Mouse (Mus musculus): ENCODE measurements around the gene Kpna6. TPM values are rescaled to one million over a fixed set of nuclear protein-coding genes. Genes with fewer than 3 reads are reported as not detected.

Gene Kpna6
- polyA plus RNA-seq, 1 experiment = 50.6 TPM

GRCm38 (mm10) chr4:129630944-129631343, 41.6 kb downstream of the Kpna6 start:
- H3K4me1 ChIP-seq (ENCODE audit: control insufficient read depth, insufficient read depth, low read length) = no peaks in the 10 kb centered on the region
- TF ChIP-seq CTCF (IDR thresholded peaks at IDR 0.05; ENCODE audit: extremely low read depth, insufficient read depth, low read length) = no peak
- no peak for TF ChIP-seq POLR2A (IDR thresholded peaks at IDR 0.05; ENCODE audit: extremely low read depth, insufficient read depth, low read length)
- H3K4me3 ChIP-seq (ENCODE audit: insufficient read depth, low read length) = no peak overlapping the region
- no peak overlapping the region for H3K27ac ChIP-seq (ENCODE audit: insufficient read depth, low read length)

GRCm38 (mm10) chr4:129626035-129626434, 46.5 kb downstream of the Kpna6 start:
- Histone ChIP-seq H3K4me1 (ENCODE audit: control insufficient read depth, insufficient read depth, low read length) (peaks cover 14% of the 10 kb centered on the region), H3K27ac (ENCODE audit: insufficient read depth, low read length) (no peak overlapping the region), H3K4me3 (ENCODE audit: insufficient read depth, low read length) (no peak overlapping the region)
- TF ChIP-seq CTCF (IDR thresholded peaks at IDR 0.05; ENCODE audit: extremely low read depth, insufficient read depth, low read length) = no peak
- TF ChIP-seq POLR2A (IDR thresholded peaks at IDR 0.05; ENCODE audit: extremely low read depth, insufficient read depth, low read length) = no peak

- H3K4me3 ChIP-seq (ENCODE audit: insufficient read depth, low read length) = no peak overlapping the region; the same call in 1 of the 2 replicates
- H3K27ac ChIP-seq (ENCODE audit: insufficient read depth, low read length) = peak overlapping the region; percentile 54; the same call in 1 of the 2 replicates
- TF ChIP-seq POLR2A (IDR thresholded peaks at IDR 0.05; ENCODE audit: extremely low read depth, insufficient read depth, low read length) (no peak), CTCF (IDR thresholded peaks at IDR 0.05; ENCODE audit: extremely low read depth, insufficient read depth, low read length) (no peak)
- H3K4me1 ChIP-seq (ENCODE audit: control insufficient read depth, insufficient read depth, low read length) = peaks cover 14% of the 10 kb centered on the region
Observed at GRCm38 (mm10) chr4:129625496-129625895, 47.1 kb downstream of the Kpna6 start.

- H3K4me1 ChIP-seq (ENCODE audit: control insufficient read depth, insufficient read depth, low read length) = peaks cover 14% of the 10 kb centered on the region
- H3K27ac ChIP-seq (ENCODE audit: insufficient read depth, low read length) = peak overlapping the region; percentile 54
- TF ChIP-seq CTCF (IDR thresholded peaks at IDR 0.05; ENCODE audit: extremely low read depth, insufficient read depth, low read length) = no peak
- peak; percentile 45; the same call in 1 of the 2 replicates for TF ChIP-seq POLR2A (IDR thresholded peaks at IDR 0.05; ENCODE audit: extremely low read depth, insufficient read depth, low read length)
- peak overlapping the region; percentile 69 for H3K4me3 ChIP-seq (ENCODE audit: insufficient read depth, low read length)
Observed at GRCm38 (mm10) chr4:129625029-129625370, 47.6 kb downstream of the Kpna6 start.

- TF ChIP-seq POLR2A (IDR thresholded peaks at IDR 0.05; ENCODE audit: extremely low read depth, insufficient read depth, low read length) (peak; percentile 96), CTCF (IDR thresholded peaks at IDR 0.05; ENCODE audit: extremely low read depth, insufficient read depth, low read length) (no peak)
- peaks cover 14% of the 10 kb centered on the region for H3K4me1 ChIP-seq (ENCODE audit: control insufficient read depth, insufficient read depth, low read length)
- H3K4me3 ChIP-seq (ENCODE audit: insufficient read depth, low read length) = peak overlapping the region; percentile 69
- H3K27ac ChIP-seq (ENCODE audit: insufficient read depth, low read length) = peak overlapping the region; percentile 89
Observed at GRCm38 (mm10) chr4:129624281-129625028, 48.1 kb downstream of the Kpna6 start.

- TF ChIP-seq POLR2A (IDR thresholded peaks at IDR 0.05; ENCODE audit: extremely low read depth, insufficient read depth, low read length) = peak; percentile 76
- no peak for TF ChIP-seq CTCF (IDR thresholded peaks at IDR 0.05; ENCODE audit: extremely low read depth, insufficient read depth, low read length)
- peaks cover 14% of the 10 kb centered on the region for H3K4me1 ChIP-seq (ENCODE audit: control insufficient read depth, insufficient read depth, low read length)
- H3K27ac ChIP-seq (ENCODE audit: insufficient read depth, low read length) = peak within 1 kb of the TSS; percentile 89
- H3K4me3 ChIP-seq (ENCODE audit: insufficient read depth, low read length) = peak within 1 kb of the TSS; percentile 69
Observed at GRCm38 (mm10) chr4:129623681-129624091, 48.9 kb downstream of the Kpna6 start, which contains the start of gene Ccdc28b. Ccdc28b (minus strand) TSS chr4:129623947.

GRCm38 (mm10) chr4:129622803-129623535, 49.6 kb downstream of the Kpna6 start:
- Histone ChIP-seq H3K4me3 (ENCODE audit: insufficient read depth, low read length) (peak overlapping the region; percentile 69), H3K27ac (ENCODE audit: insufficient read depth, low read length) (peak overlapping the region; percentile 65), H3K4me1 (ENCODE audit: control insufficient read depth, insufficient read depth, low read length) (peaks cover 14% of the 10 kb centered on the region)
- TF ChIP-seq CTCF (IDR thresholded peaks at IDR 0.05; ENCODE audit: extremely low read depth, insufficient read depth, low read length) (no peak), POLR2A (IDR thresholded peaks at IDR 0.05; ENCODE audit: extremely low read depth, insufficient read depth, low read length) (no peak)

GRCm38 (mm10) chr4:129622120-129622802, 50.3 kb downstream of the Kpna6 start:
- peak overlapping the region; percentile 69 for H3K4me3 ChIP-seq (ENCODE audit: insufficient read depth, low read length)
- H3K27ac ChIP-seq (ENCODE audit: insufficient read depth, low read length) = peak overlapping the region; percentile 65
- no peak for TF ChIP-seq POLR2A (IDR thresholded peaks at IDR 0.05; ENCODE audit: extremely low read depth, insufficient read depth, low read length)
- no peak for TF ChIP-seq CTCF (IDR thresholded peaks at IDR 0.05; ENCODE audit: extremely low read depth, insufficient read depth, low read length)
- peaks cover 14% of the 10 kb centered on the region for H3K4me1 ChIP-seq (ENCODE audit: control insufficient read depth, insufficient read depth, low read length)

- TF ChIP-seq POLR2A (IDR thresholded peaks at IDR 0.05; ENCODE audit: extremely low read depth, insufficient read depth, low read length) = no peak
- TF ChIP-seq CTCF (IDR thresholded peaks at IDR 0.05; ENCODE audit: extremely low read depth, insufficient read depth, low read length) = no peak
- peaks cover 14% of the 10 kb centered on the region for H3K4me1 ChIP-seq (ENCODE audit: control insufficient read depth, insufficient read depth, low read length)
- peak overlapping the region; percentile 15 for H3K4me3 ChIP-seq (ENCODE audit: insufficient read depth, low read length)
- peak overlapping the region; percentile 17; the same call in 1 of the 2 replicates for H3K27ac ChIP-seq (ENCODE audit: insufficient read depth, low read length)
Observed at GRCm38 (mm10) chr4:129621283-129621841, 51.2 kb downstream of the Kpna6 start.

Data from cortical plate, adult 2 months (tissue).